Mouse (Mus musculus): ENCODE results near the gene Hadh.

DNA sequence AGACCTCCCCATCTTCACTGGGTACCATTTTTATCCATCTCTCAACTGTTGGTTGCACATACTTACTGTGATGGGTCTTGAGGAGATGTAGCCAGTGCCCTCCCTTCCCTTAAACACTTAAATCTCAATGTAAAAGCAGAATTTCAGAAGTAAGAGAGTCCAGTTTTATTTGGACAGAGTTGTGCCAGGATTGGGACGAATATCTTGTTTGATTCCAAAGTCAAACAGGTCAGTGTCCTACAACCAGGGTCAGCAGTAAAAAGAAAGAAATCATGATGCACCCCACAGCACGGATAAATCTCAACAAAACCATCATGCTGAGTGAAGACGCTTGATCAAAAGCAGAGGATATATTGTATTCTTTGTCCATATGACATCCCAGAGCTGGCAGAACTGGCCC is 35.9 kb upstream of the Hadh start:
- no peak for TF ChIP-seq EP300 (IDR thresholded peaks at IDR 0.05; ENCODE audit: insufficient read depth, low read depth, low read length)
- no peak for TF ChIP-seq POLR2A (IDR thresholded peaks at IDR 0.05; ENCODE audit: insufficient read depth, low read length)
